Mouse (Mus musculus): ENCODE data around the gene Alk. TPM values are rescaled to one million over a fixed set of nuclear protein-coding genes. Genes with fewer than 3 reads are reported as not detected.

The Alk gene
- polyA plus RNA-seq, 1 experiment from 2014 or later = 0.11 TPM

- Histone ChIP-seq H3K4me3 (replicated peaks; ENCODE audit: low read depth, low read length) (no peak overlapping the region), H3K27me3 (ENCODE audit: insufficient read depth, low read length) (no peaks in the 10 kb centered on the region), H3K4me1 (replicated peaks; ENCODE audit: insufficient read depth, low read length) (no peaks in the 10 kb centered on the region), H3K27ac (no peak overlapping the region), H3K9ac (ENCODE audit: low read depth, low read length) (no peak overlapping the region), H3K9me3 (replicated peaks; ENCODE audit: low read length) (no peaks in the 10 kb centered on the region), H3K36me3 (ENCODE audit: insufficient read depth, low read length) (no peaks in the 10 kb centered on the region), H3K4me2 (ENCODE audit: low read length) (no peak overlapping the region)
- DNase-seq (ENCODE audit: low spot score) (no peak), ATAC-seq (replicated peaks; ENCODE audit: low FRiP score, low read depth) (no peak)
- TF ChIP-seq CTCF (IDR thresholded peaks at IDR 0.05; ENCODE audit: low read depth) = peak; percentile 64
- 67% methylated on average over 5 of the region's 5 CpGs for WGBS
Observed at GRCm38 (mm10) chr17:71872976-71873375, 731.5 kb downstream of the Alk start.

- H3K4me1 ChIP-seq (replicated peaks; ENCODE audit: insufficient read depth, low read length) = no peaks in the 10 kb centered on the region
- no peak overlapping the region for H3K4me3 ChIP-seq (replicated peaks; ENCODE audit: low read depth, low read length)
- H3K27ac ChIP-seq = no peak overlapping the region
- WGBS = 70% methylated on average over 7 of the region's 7 CpGs
- H3K9ac ChIP-seq (ENCODE audit: low read depth, low read length) = no peak overlapping the region
- no peak for TF ChIP-seq CTCF (IDR thresholded peaks at IDR 0.05; ENCODE audit: low read depth)
- no peak for DNase-seq (ENCODE audit: low spot score)
- no peak overlapping the region for H3K4me2 ChIP-seq (ENCODE audit: low read length)
- ATAC-seq (replicated peaks; ENCODE audit: low FRiP score, low read depth) = no peak
- H3K36me3 ChIP-seq (ENCODE audit: insufficient read depth, low read length) = no peaks in the 10 kb centered on the region
- no peaks in the 10 kb centered on the region for H3K27me3 ChIP-seq (ENCODE audit: insufficient read depth, low read length)
- no peaks in the 10 kb centered on the region for H3K9me3 ChIP-seq (replicated peaks; ENCODE audit: low read length)
Observed at GRCm38 (mm10) chr17:71871981-71872380, 732.4 kb downstream of the Alk start.

- H3K4me1 ChIP-seq (replicated peaks; ENCODE audit: insufficient read depth, low read length) = no peaks in the 10 kb centered on the region
- no peak for DNase-seq (ENCODE audit: low spot score)
- H3K27me3 ChIP-seq (ENCODE audit: insufficient read depth, low read length) = no peaks in the 10 kb centered on the region
- H3K4me2 ChIP-seq (ENCODE audit: low read length) = no peak overlapping the region
- 77% methylated on average over 1 of the region's 1 CpGs for WGBS
- H3K36me3 ChIP-seq (ENCODE audit: insufficient read depth, low read length) = no peaks in the 10 kb centered on the region
- no peak overlapping the region for H3K27ac ChIP-seq
- no peaks in the 10 kb centered on the region for H3K9me3 ChIP-seq (replicated peaks; ENCODE audit: low read length)
- H3K4me3 ChIP-seq (replicated peaks; ENCODE audit: low read depth, low read length) = no peak overlapping the region
- no peak for ATAC-seq (replicated peaks; ENCODE audit: low FRiP score, low read depth)
- no peak overlapping the region for H3K9ac ChIP-seq (ENCODE audit: low read depth, low read length)
- TF ChIP-seq CTCF (IDR thresholded peaks at IDR 0.05; ENCODE audit: low read depth) = no peak
Observed at GRCm38 (mm10) chr17:71870641-71871040, 733.8 kb downstream of the Alk start.

- Histone ChIP-seq H3K4me2 (ENCODE audit: low read length) (no peak overlapping the region), H3K4me3 (replicated peaks; ENCODE audit: low read depth, low read length) (no peak overlapping the region), H3K9ac (ENCODE audit: low read depth, low read length) (no peak overlapping the region), H3K36me3 (ENCODE audit: insufficient read depth, low read length) (no peaks in the 10 kb centered on the region), H3K9me3 (replicated peaks; ENCODE audit: low read length) (no peaks in the 10 kb centered on the region), H3K27ac (no peak overlapping the region), H3K4me1 (replicated peaks; ENCODE audit: insufficient read depth, low read length) (no peaks in the 10 kb centered on the region), H3K27me3 (ENCODE audit: insufficient read depth, low read length) (no peaks in the 10 kb centered on the region)
- ATAC-seq (replicated peaks; ENCODE audit: low FRiP score, low read depth) = no peak
- TF ChIP-seq CTCF (IDR thresholded peaks at IDR 0.05; ENCODE audit: low read depth) = no peak
- no peak for DNase-seq (ENCODE audit: low spot score)
- 90% methylated on average over 8 of the region's 8 CpGs for WGBS
Observed at GRCm38 (mm10) chr17:71870232-71870621, 734.2 kb downstream of the Alk start.

- H3K27me3 ChIP-seq (ENCODE audit: insufficient read depth, low read length) = no peaks in the 10 kb centered on the region
- DNase-seq (ENCODE audit: low spot score) (peak; percentile 18), ATAC-seq (replicated peaks; ENCODE audit: low FRiP score, low read depth) (peak; percentile 70)
- H3K9ac ChIP-seq (ENCODE audit: low read depth, low read length) = peak overlapping the region; percentile 59
- no peaks in the 10 kb centered on the region for H3K36me3 ChIP-seq (ENCODE audit: insufficient read depth, low read length)
- peak overlapping the region; percentile 94 for H3K4me2 ChIP-seq (ENCODE audit: low read length)
- H3K27ac ChIP-seq = no peak overlapping the region
- H3K4me3 ChIP-seq (replicated peaks; ENCODE audit: low read depth, low read length) = peak overlapping the region; percentile 40
- H3K4me1 ChIP-seq (replicated peaks; ENCODE audit: insufficient read depth, low read length) = no peaks in the 10 kb centered on the region
- WGBS = 7% methylated on average over 58 of the region's 60 CpGs
- TF ChIP-seq CTCF (IDR thresholded peaks at IDR 0.05; ENCODE audit: low read depth) = no peak
- no peaks in the 10 kb centered on the region for H3K9me3 ChIP-seq (replicated peaks; ENCODE audit: low read length)
Observed at GRCm38 (mm10) chr17:71869372-71870231, 734.8 kb downstream of the Alk start.

- ATAC-seq (replicated peaks; ENCODE audit: low FRiP score, low read depth) (no peak), DNase-seq (ENCODE audit: low spot score) (no peak)
- no peak overlapping the region for H3K27ac ChIP-seq
- WGBS = 82% methylated on average over 12 of the region's 12 CpGs
- no peaks in the 10 kb centered on the region for H3K27me3 ChIP-seq (ENCODE audit: insufficient read depth, low read length)
- no peaks in the 10 kb centered on the region for H3K9me3 ChIP-seq (replicated peaks; ENCODE audit: low read length)
- H3K4me2 ChIP-seq (ENCODE audit: low read length) = peak overlapping the region; percentile 94; the same call in 1 of the 2 replicates
- no peak overlapping the region for H3K4me3 ChIP-seq (replicated peaks; ENCODE audit: low read depth, low read length)
- TF ChIP-seq CTCF (IDR thresholded peaks at IDR 0.05; ENCODE audit: low read depth) = no peak
- no peaks in the 10 kb centered on the region for H3K36me3 ChIP-seq (ENCODE audit: insufficient read depth, low read length)
- no peak overlapping the region for H3K9ac ChIP-seq (ENCODE audit: low read depth, low read length)
- no peaks in the 10 kb centered on the region for H3K4me1 ChIP-seq (replicated peaks; ENCODE audit: insufficient read depth, low read length)
Observed at GRCm38 (mm10) chr17:71868828-71869227, 735.6 kb downstream of the Alk start.

All from kidney, postnatal 0 days (tissue).